Mouse (Mus musculus) CH12.LX (cell line): ENCODE measurements around the gene Ercc4. TPM values are rescaled to one million over a fixed set of nuclear protein-coding genes. Genes with fewer than 3 reads are reported as not detected.

Experiments used
- DNase-seq: peaks from one replicate; pipeline ENCODE4 v3.0.0-alpha.2; 2013; ENCODE audit errors: extremely low read depth
- H3K27ac ChIP-seq: 2 replicates; pipeline ENCODE4 v1.5.1; 2012; ENCODE audit warnings: low read depth, mild to moderate bottlenecking, control low read depth, moderate library complexity; ENCODE audit not compliant: insufficient read depth
- H3K27me3 ChIP-seq: replicated peaks from 2 replicates; pipeline ENCODE3; 2012; ENCODE audit warnings: inconsistent platforms
- H3K36me3 ChIP-seq, 2 experiments: replicated peaks in 1 of 2; 2 replicates each; pipeline versions ENCODE3 to v1.6.1; 2012; ENCODE audit warnings: inconsistent platforms in 1 of 2, low read length in 1 of 2, mild to moderate bottlenecking in 1 of 2, mixed read lengths in 1 of 2, moderate library complexity in 1 of 2; ENCODE audit not compliant: control insufficient read depth in 1 of 2, insufficient read depth in 1 of 2
- H3K4me1 ChIP-seq, 2 experiments: 2 replicates each; pipeline ENCODE4 v1.6.1; 2012; ENCODE audit warnings: inconsistent platforms in 1 of 2, moderate library complexity in 1 of 2; ENCODE audit not compliant: insufficient read depth in 2 of 2, control insufficient read depth in 1 of 2
- H3K4me2 ChIP-seq: 2 replicates; pipeline ENCODE4 v1.6.1; 2012; ENCODE audit warnings: low read depth, mild to moderate bottlenecking, control low read depth; ENCODE audit not compliant: poor library complexity, insufficient read depth, severe bottlenecking
- H3K4me3 ChIP-seq, 3 experiments: fragments of 150-350 bp in 1 of 3; sonication (generic) in 1 of 3; replicated peaks in 1 of 3; 2 replicates each; pipeline versions ENCODE3 to v1.5.1; 2011 to 2012; ENCODE audit warnings: low read depth in 2 of 3, low read length in 2 of 3, mild to moderate bottlenecking in 2 of 3, moderate library complexity in 2 of 3, control low read depth in 1 of 3, improper control_type of control experiment in 1 of 3, inconsistent platforms in 1 of 3, mixed read lengths in 1 of 3; ENCODE audit not compliant: poor library complexity in 1 of 3
- H3K79me2 ChIP-seq: replicated peaks from 2 replicates; pipeline ENCODE4 v1.6.1; 2012; ENCODE audit warnings: mild to moderate bottlenecking, moderate library complexity; ENCODE audit not compliant: control insufficient read depth, poor library complexity, insufficient read depth, severe bottlenecking; ENCODE audit errors: extremely low read depth
- H3K9ac ChIP-seq: 2 replicates; pipeline ENCODE4 v1.6.1; 2012; ENCODE audit warnings: low read depth, mild to moderate bottlenecking, control low read depth, moderate library complexity; ENCODE audit not compliant: insufficient read depth
- H3K9me3 ChIP-seq: replicated peaks from 2 replicates; pipeline ENCODE3; 2012; ENCODE audit warnings: low read length, inconsistent platforms, mixed read lengths
- BHLHE40 ChIP-seq: IDR thresholded peaks from 2 replicates; pipeline ENCODE4 v1.6.1; 2011; ENCODE audit warnings: mild to moderate bottlenecking, low read depth, low read length, improper control_type of control experiment
- CHD2 ChIP-seq: IDR thresholded peaks from 2 replicates; pipeline ENCODE4 v1.6.1; 2011; ENCODE audit warnings: low read length, improper control_type of control experiment
- CTCF ChIP-seq, 2 experiments: IDR thresholded peaks in 1 of 2; conservative IDR thresholded peaks in 1 of 2; 2 replicates each; pipeline ENCODE4 v1.5.1; 2011 to 2012; ENCODE audit warnings: low read depth in 2 of 2, low read length in 2 of 2, improper control_type of control experiment in 1 of 2, inconsistent platforms in 1 of 2, mild to moderate bottlenecking in 1 of 2, moderate library complexity in 1 of 2
- E2F4 ChIP-seq: IDR thresholded peaks from 2 replicates; pipeline ENCODE4 v1.6.1; 2011; ENCODE audit warnings: low read depth, low read length, improper control_type of control experiment; ENCODE audit not compliant: insufficient replicate concordance
- ELF1 ChIP-seq: IDR thresholded peaks from 2 replicates; pipeline ENCODE4 v1.6.1; 2014; ENCODE audit warnings: low read depth, mild to moderate bottlenecking, inconsistent platforms, low read length, improper control_type of control experiment
- EP300 ChIP-seq: IDR thresholded peaks from 2 replicates; pipeline ENCODE4 v1.6.1; 2011; ENCODE audit warnings: low read length, improper control_type of control experiment
- HCFC1 ChIP-seq: IDR thresholded peaks from 2 replicates; pipeline ENCODE4 v1.6.1; 2012; ENCODE audit warnings: low read depth, mild to moderate bottlenecking, inconsistent platforms, low read length, improper control_type of control experiment
- IRF4 ChIP-seq: IDR thresholded peaks from 2 replicates; pipeline ENCODE4 v1.6.1; 2014; ENCODE audit warnings: low read depth, mild to moderate bottlenecking, inconsistent platforms, low read length, improper control_type of control experiment
- MAX ChIP-seq: IDR thresholded peaks from 2 replicates; pipeline ENCODE4 v1.6.1; 2011; ENCODE audit warnings: low read length, improper control_type of control experiment
- MAZ ChIP-seq: IDR thresholded peaks from 2 replicates; pipeline ENCODE4 v1.6.1; 2012; ENCODE audit warnings: low read depth, mild to moderate bottlenecking, inconsistent platforms, low read length, improper control_type of control experiment, moderate library complexity
- MEF2A ChIP-seq: IDR thresholded peaks from 2 replicates; pipeline ENCODE4 v1.6.1; 2014; ENCODE audit warnings: low read depth, mild to moderate bottlenecking, inconsistent platforms, low read length, improper control_type of control experiment, borderline replicate concordance
- MXI1 ChIP-seq: IDR thresholded peaks from 2 replicates; pipeline ENCODE4 v1.6.1; 2011; ENCODE audit warnings: mild to moderate bottlenecking, low read depth, low read length, improper control_type of control experiment
- MYC ChIP-seq: IDR thresholded peaks from 2 replicates; pipeline ENCODE4 v1.6.1; 2011; ENCODE audit warnings: low read depth, mild to moderate bottlenecking, improper control_type of control experiment, low read length
- NRF1 ChIP-seq: IDR thresholded peaks from 2 replicates; pipeline ENCODE4 v1.6.1; 2014; ENCODE audit warnings: low read depth, mild to moderate bottlenecking, inconsistent platforms, low read length, improper control_type of control experiment, moderate library complexity
- POLR2AphosphoS2 ChIP-seq: IDR thresholded peaks from 2 replicates; pipeline ENCODE4 v1.6.1; 2011; ENCODE audit warnings: low read depth, low read length, improper control_type of control experiment
- RAD21 ChIP-seq: IDR thresholded peaks from 2 replicates; pipeline ENCODE4 v1.6.1; 2011; ENCODE audit warnings: low read depth, mild to moderate bottlenecking, low read length, improper control_type of control experiment, moderate library complexity
- RCOR1 ChIP-seq: conservative IDR thresholded peaks from 2 replicates; pipeline ENCODE4 v1.6.1; 2012; ENCODE audit warnings: low read depth, mild to moderate bottlenecking, inconsistent platforms, low read length, improper control_type of control experiment
- SIN3A ChIP-seq: IDR thresholded peaks from 2 replicates; pipeline ENCODE4 v1.6.1; 2012; ENCODE audit warnings: low read length, improper control_type of control experiment, inconsistent platforms
- SMC3 ChIP-seq: IDR thresholded peaks from 2 replicates; pipeline ENCODE4 v1.6.1; 2011; ENCODE audit warnings: low read depth, low read length, improper control_type of control experiment
- USF1 ChIP-seq: IDR thresholded peaks from 2 replicates; pipeline ENCODE4 v1.6.1; 2014; ENCODE audit warnings: low read depth, mild to moderate bottlenecking, inconsistent platforms, low read length, improper control_type of control experiment
- ZC3H11A ChIP-seq: IDR thresholded peaks from 2 replicates; pipeline ENCODE4 v1.6.1; 2012; ENCODE audit warnings: low read depth, mild to moderate bottlenecking, inconsistent platforms, low read length, improper control_type of control experiment
- ZKSCAN1 ChIP-seq: IDR thresholded peaks from 2 replicates; pipeline ENCODE4 v1.6.1; 2012; ENCODE audit warnings: low read depth, inconsistent platforms, low read length, improper control_type of control experiment, borderline replicate concordance
- ZNF384 ChIP-seq: IDR thresholded peaks from 2 replicates; pipeline ENCODE4 v1.6.1; 2012; ENCODE audit warnings: low read depth, low read length, improper control_type of control experiment, inconsistent platforms
- dilution Hi-C: fragments of 300-500 bp; cut with MboI; formaldehyde crosslinking; loops from 2 replicates; pipeline ENCODE4 v1.14.3; 2020; ENCODE audit warnings: low sequenced_read_pairs; ENCODE audit not compliant: extremely low pct_unique_long_range_greater_than_20kb, extremely low pct_ligation_motif_present
- in situ Hi-C: fragments of 300-500 bp; cut with MboI; formaldehyde crosslinking; loops from 3 replicates; pipeline ENCODE4 v1.14.3; 2019; ENCODE audit warnings: low sequenced_read_pairs, low pct_ligation_motif_present, low pct_unique_long_range_greater_than_20kb, mixed read lengths
- polyA plus RNA-seq: library from polyadenylated mRNA; unstranded; fragments of >175 nt; gene quantifications from 2 replicates; pipeline ENCODE4 v1.2.1, GENCODE M21; 2012; ENCODE audit warnings: low read depth; ENCODE audit not compliant: insufficient read length
- total RNA-seq, 2 experiments: library from RNA; depleted of rRNA; stranded (reverse); fragments of 300-350 nt in 1 of 2; fragments of >200 nt in 1 of 2; gene quantifications; 2 replicates each; pipeline ENCODE4 v1.2.3; 2012 to 2014

Ercc4 gene
- total and polyA plus RNA-seq, 3 experiments, result 10.1 to 23.3 (median 16.6) TPM

DNA sequence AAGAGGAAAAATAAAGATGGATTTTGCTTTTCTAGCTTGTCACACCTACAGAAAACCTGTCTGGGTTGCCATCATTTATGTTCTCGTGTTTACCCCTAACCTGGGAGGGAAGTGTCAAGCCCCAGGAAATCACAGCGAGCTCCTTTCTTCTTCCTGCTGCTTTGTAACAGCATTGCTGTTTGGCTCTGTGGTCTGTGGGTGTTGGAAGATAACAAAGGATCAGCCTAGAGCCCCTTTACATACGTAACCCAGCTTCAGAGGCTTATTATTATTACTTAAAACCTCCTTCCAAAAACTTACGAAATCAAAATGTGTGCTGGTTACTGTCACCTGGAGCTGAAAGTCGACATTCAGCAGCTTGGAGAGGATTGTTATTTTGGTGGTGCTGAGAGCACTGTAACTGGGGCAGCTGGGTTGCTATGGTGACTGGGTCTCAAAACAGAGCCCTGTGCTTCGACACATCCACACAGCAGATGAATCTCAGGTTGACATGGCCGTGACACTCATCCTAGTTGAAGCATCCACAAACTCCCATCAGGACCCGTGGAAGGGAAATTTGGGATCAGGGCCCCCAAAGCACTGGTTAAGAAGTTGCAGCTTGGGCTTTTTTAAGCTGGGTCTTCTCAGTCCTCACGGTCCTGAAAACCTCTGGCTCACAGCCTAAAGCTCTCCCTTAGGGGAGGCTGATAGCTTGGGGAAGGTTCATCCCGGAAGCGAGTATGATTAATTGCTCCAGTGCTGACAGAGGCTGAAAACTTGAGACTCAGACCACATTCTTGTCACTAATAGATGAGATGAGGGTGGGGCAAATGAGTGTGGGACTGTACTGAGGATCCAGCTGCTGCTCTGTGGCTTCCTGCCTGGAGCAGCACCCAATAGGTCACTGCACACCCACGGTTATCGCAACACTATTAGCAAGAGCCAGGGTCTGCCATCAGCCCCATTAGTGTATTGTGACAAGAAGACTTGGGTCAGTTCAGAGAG lies 49.7 kb downstream of the Ercc4 start:
- Histone ChIP-seq H3K27ac (no peak overlapping the region), H3K4me3 (no peak overlapping the region), H3K79me2 (no peaks in the 10 kb centered on the region), H3K9me3 (peaks cover 1% of the 10 kb centered on the region), H3K36me3 (peaks cover 0 to 3% of the 10 kb centered on the region in 2 experiments), H3K4me2 (peak overlapping the region; percentile 89), H3K27me3 (no peaks in the 10 kb centered on the region), H3K4me1 (peaks cover 3 to 5% of the 10 kb centered on the region in 2 experiments; a peak in 2 of 4 replicates), H3K9ac (no peak overlapping the region)
- DNase-seq, result no peak
- dilution Hi-C loops, result no loop called here
- no peak for TF ChIP-seq CTCF (conservative IDR thresholded peaks at IDR 0.05 in 1 of 2, IDR thresholded peaks at IDR 0.05 in 1 of 2; ENCODE audit: low read depth in 2 of 2, low read length in 2 of 2)
- no peak for TF ChIP-seq MEF2A
- TF ChIP-seq MAX, result no peak
- TF ChIP-seq NRF1, result no peak
- TF ChIP-seq RAD21, result no peak
- TF ChIP-seq SIN3A, result no peak; the same call in 1 of the 2 replicates
- in situ Hi-C loops, result no loop called here

DNA sequence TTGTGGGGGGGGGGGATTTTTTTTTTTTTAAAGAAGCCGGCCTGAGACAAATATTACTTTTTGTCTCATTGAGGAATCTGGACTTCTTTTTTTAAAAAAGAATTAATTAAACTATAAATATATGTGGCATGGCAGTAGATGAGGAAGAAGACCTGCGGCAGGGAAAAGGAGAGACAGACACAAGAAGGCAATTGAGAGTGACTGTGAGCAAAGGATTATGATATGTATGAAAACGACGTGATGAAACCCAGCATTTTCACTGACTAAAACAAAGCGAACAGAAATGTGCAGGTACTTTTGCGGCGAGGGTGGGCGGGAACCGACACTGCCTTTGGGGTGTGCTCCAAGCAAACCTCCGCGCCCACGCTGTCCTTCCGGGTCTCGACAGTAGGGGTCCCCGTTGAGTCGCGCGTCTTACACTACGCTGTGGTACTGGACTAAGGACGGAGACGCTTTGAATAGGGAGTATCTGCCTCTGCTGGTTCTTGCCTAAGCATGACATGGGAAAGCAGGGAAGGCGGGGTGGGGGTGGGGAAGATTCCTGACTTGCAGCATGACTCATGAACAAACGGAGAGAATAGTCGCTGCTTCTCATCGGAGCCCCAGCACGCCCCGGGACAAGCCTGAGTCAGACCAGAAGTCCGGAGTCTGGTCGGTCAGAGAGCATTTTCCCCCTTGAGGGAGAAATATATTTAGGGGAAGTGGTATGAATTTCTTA lies 50.6 kb downstream of the Ercc4 start:
- TF ChIP-seq CTCF (conservative IDR thresholded peaks at IDR 0.05 in 1 of 2, IDR thresholded peaks at IDR 0.05 in 1 of 2; ENCODE audit: low read depth in 2 of 2, low read length in 2 of 2), result peak; percentile 79 to 96
- TF ChIP-seq RAD21, result peak; percentile 88
- TF ChIP-seq MEF2A, result 0 out of 2 replicates have a peak, but pooled peaks have one; percentile 42
- 0 out of 2 replicates have a peak, but pooled peaks have one; percentile 65 for TF ChIP-seq E2F4
- peak; percentile 36; the same call in 1 of the 2 replicates for TF ChIP-seq MAX
- no peak for TF ChIP-seq HCFC1
- TF ChIP-seq USF1, result no peak
- TF ChIP-seq RCOR1, result no peak
- peak; percentile 22; the same call in 1 of the 2 replicates for TF ChIP-seq ZC3H11A
- TF ChIP-seq CHD2, result 0 out of 2 replicates have a peak, but pooled peaks have one; percentile 25
- TF ChIP-seq ELF1, result peak; percentile 72
- TF ChIP-seq ZKSCAN1, result no peak
- TF ChIP-seq POLR2AphosphoS2, result no peak
- TF ChIP-seq BHLHE40, result peak; percentile 48; the same call in 1 of the 2 replicates
- peak; percentile 73 for TF ChIP-seq ZNF384
- TF ChIP-seq MAZ, result peak; percentile 53; the same call in 1 of the 2 replicates
- peak; percentile 89 for TF ChIP-seq SMC3
- TF ChIP-seq IRF4, result peak; percentile 82
- TF ChIP-seq EP300, result no peak
- peak; percentile 81 for TF ChIP-seq MXI1
- TF ChIP-seq MYC, result peak; percentile 51; the same call in 1 of the 2 replicates
- H3K4me1 ChIP-seq, result peaks cover 3 to 5% of the 10 kb centered on the region in 2 experiments; a peak in 2 of 4 replicates
- H3K9ac ChIP-seq, result peak overlapping the region; percentile 35; the same call in 1 of the 2 replicates
- no peaks in the 10 kb centered on the region for H3K79me2 ChIP-seq
- peak overlapping the region; percentile 89 for H3K4me2 ChIP-seq
- peak; percentile 87 for DNase-seq
- peak overlapping the region; percentile 29 to 46 (median 42) for H3K4me3 ChIP-seq
- in situ Hi-C loops (no loop called here), dilution Hi-C loops (no loop called here)
- peaks cover 1% of the 10 kb centered on the region for H3K9me3 ChIP-seq
- no peaks in the 10 kb centered on the region for H3K36me3 ChIP-seq
- H3K27me3 ChIP-seq, result no peaks in the 10 kb centered on the region
- no peak overlapping the region for H3K27ac ChIP-seq
